Mouse (Mus musculus): ENCODE measurements around the gene Anxa8. TPM values are rescaled to one million over a fixed set of nuclear protein-coding genes. Genes with fewer than 3 reads are reported as not detected.

Anxa8 gene
- polyA plus RNA-seq (2015; fragmentation: Nextera tagmentation; extraction: Ambion mirVana): 33.0 and 47.8 TPM in 2 replicates

GRCm38 (mm10) chr14:34085731-34086130, at the start of gene Anxa8:
Anxa8 (plus strand) TSS chr14:34085981.

GRCm38 (mm10) chr14:34052516-34052915, 33.3 kb upstream of the Anxa8 start, which contains the start of gene Antxrl:
Antxrl (plus strand) TSS chr14:34052707.

GRCm38 (mm10) chr14:34102601-34103000, 16.8 kb downstream of the Anxa8 start, which contains the start of gene A630023A22Rik:
A630023A22Rik (minus strand) TSS chr14:34102754.

Other genes with a start within 250 kb of the Anxa8 start
- 3.0 and 4.5 TPM in 2 replicates for gene Gdf10, start 162.4 kb upstream of the Anxa8 start, polyA plus RNA-seq (2015; fragmentation: Nextera tagmentation; extraction: Ambion mirVana)
- not detected in 2 replicates for gene Gdf2, start 144.9 kb upstream of the Anxa8 start, polyA plus RNA-seq (2015; fragmentation: Nextera tagmentation; extraction: Ambion mirVana)
- not detected in 2 replicates for gene Rbp3, start 132.0 kb upstream of the Anxa8 start, polyA plus RNA-seq (2015; fragmentation: Nextera tagmentation; extraction: Ambion mirVana)
- gene Zfp488, start 107.2 kb upstream of the Anxa8 start, polyA plus RNA-seq (2015; fragmentation: Nextera tagmentation; extraction: Ambion mirVana): 0.02 and 0.04 TPM in 2 replicates
- 0.06 and 0.23 TPM in 2 replicates for gene Gm30083, start 70.8 kb upstream of the Anxa8 start, polyA plus RNA-seq (2015; fragmentation: Nextera tagmentation; extraction: Ambion mirVana)
- not detected in 2 replicates for gene Gm5460, start 69.2 kb upstream of the Anxa8 start, polyA plus RNA-seq (2015; fragmentation: Nextera tagmentation; extraction: Ambion mirVana)
- gene Antxrl, start 33.3 kb upstream of the Anxa8 start, polyA plus RNA-seq (2015; fragmentation: Nextera tagmentation; extraction: Ambion mirVana): not detected in 2 replicates
- gene A630023A22Rik, start 16.8 kb downstream of the Anxa8 start, polyA plus RNA-seq (2015; fragmentation: Nextera tagmentation; extraction: Ambion mirVana): 10.1 and 23.3 TPM in 2 replicates
- 2.7 and 4.1 TPM in 2 replicates for gene Npy4r, start 66.5 kb downstream of the Anxa8 start, polyA plus RNA-seq (2015; fragmentation: Nextera tagmentation; extraction: Ambion mirVana)
- gene Gprin2, start 115.7 kb downstream of the Anxa8 start, polyA plus RNA-seq (2015; fragmentation: Nextera tagmentation; extraction: Ambion mirVana): 0.18 and 0.47 TPM in 2 replicates
- 1.3 and 1.5 TPM in 2 replicates for gene Syt15, start 133.6 kb downstream of the Anxa8 start, polyA plus RNA-seq (2015; fragmentation: Nextera tagmentation; extraction: Ambion mirVana)
- gene Shld2, start 224.5 kb downstream of the Anxa8 start, polyA plus RNA-seq (2015; fragmentation: Nextera tagmentation; extraction: Ambion mirVana): 4.3 and 4.9 TPM in 2 replicates
- gene Glud1, start 224.7 kb downstream of the Anxa8 start, polyA plus RNA-seq (2015; fragmentation: Nextera tagmentation; extraction: Ambion mirVana): 73.2 and 78.7 TPM in 2 replicates

Data from urinary bladder, postnatal 0 days (tissue).